Mouse (Mus musculus): ENCODE results near the gene Ccdc89. TPM values are rescaled to one million over a fixed set of nuclear protein-coding genes. Genes with fewer than 3 reads are reported as not detected.

Gene Ccdc89
- polyA plus RNA-seq, 1 experiment from 2014 or later = 2.6 TPM

Other genes with a start within 250 kb of the Ccdc89 start
- gene Ccdc83, start 160.8 kb upstream of the Ccdc89 start, polyA plus RNA-seq (2016; fragmentation: Nextera tagmentation; extraction: Ambion mirVana) = not detected in 2 replicates
- 2.7 and 2.9 TPM in 2 replicates for gene Sytl2, start 124.3 kb upstream of the Ccdc89 start, polyA plus RNA-seq (2016; fragmentation: Nextera tagmentation; extraction: Ambion mirVana)
- gene Crebzf, start 16.2 kb downstream of the Ccdc89 start, polyA plus RNA-seq (2016; fragmentation: Nextera tagmentation; extraction: Ambion mirVana) = 23.6 and 28.7 TPM in 2 replicates
- gene Tmem126a, start 30.7 kb downstream of the Ccdc89 start, polyA plus RNA-seq (2016; fragmentation: Nextera tagmentation; extraction: Ambion mirVana) = 127 and 132 TPM in 2 replicates
- gene Tmem126b, start 49.4 kb downstream of the Ccdc89 start, polyA plus RNA-seq (2016; fragmentation: Nextera tagmentation; extraction: Ambion mirVana) = 38.3 and 39.0 TPM in 2 replicates
- 1.00 and 2.2 TPM in 2 replicates for gene Dlg2, start 50.1 kb downstream of the Ccdc89 start, polyA plus RNA-seq (2016; fragmentation: Nextera tagmentation; extraction: Ambion mirVana)